Mouse (Mus musculus) ES-Bruce4 (cell line): ENCODE data around the gene Gadd45b.

Source experiments
- CTCF ChIP-seq: IDR thresholded peaks from one replicate; pipeline ENCODE4 v1.8.1; 2011; ENCODE audit warnings: low read depth, low read length
- POLR2A ChIP-seq: IDR thresholded peaks from one replicate; pipeline ENCODE4 v1.8.1; 2011; ENCODE audit warnings: low read length; ENCODE audit not compliant: insufficient read depth

DNA sequence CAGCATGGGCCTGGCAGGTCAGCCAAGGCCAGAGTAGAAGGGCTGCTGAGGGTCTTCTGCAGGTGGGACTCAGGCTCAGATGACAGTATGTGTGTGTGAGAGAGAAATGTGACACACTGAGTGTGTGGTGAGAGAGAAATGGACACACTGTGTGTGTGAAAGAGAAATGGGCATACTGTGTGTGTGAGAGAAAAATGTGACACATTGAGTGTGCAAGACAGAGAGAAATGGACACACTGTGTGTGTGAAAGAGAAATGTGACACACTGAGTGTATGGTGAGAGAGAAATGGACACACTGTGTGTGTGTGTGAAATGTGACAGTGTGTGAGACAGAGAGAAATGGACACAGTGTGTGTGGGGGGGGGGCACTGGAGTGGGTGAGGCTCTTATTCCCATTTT is 18.0 kb upstream of the Gadd45b start:
- no peak for TF ChIP-seq POLR2A
- TF ChIP-seq CTCF: no peak
